Mouse (Mus musculus) brain, embryonic 14.5 days (tissue): ENCODE results near the gene Hmgn5.

Experiments used
- CTCF ChIP-seq: fragments of 200-500 bp; IDR thresholded peaks from 2 replicates; pipeline ENCODE4 v1.5.1; 2012; ENCODE audit warnings: inconsistent platforms, mild to moderate bottlenecking, moderate library complexity, borderline replicate concordance; ENCODE audit not compliant: insufficient read depth, insufficient read length; ENCODE audit errors: extremely low read depth
- POLR2A ChIP-seq: fragments of 200-500 bp; IDR thresholded peaks from 2 replicates; pipeline ENCODE4 v1.6.1; 2012; ENCODE audit warnings: mild to moderate bottlenecking, inconsistent platforms, borderline replicate concordance; ENCODE audit not compliant: poor library complexity, insufficient read depth, insufficient read length, severe bottlenecking; ENCODE audit errors: extremely low read depth

DNA sequence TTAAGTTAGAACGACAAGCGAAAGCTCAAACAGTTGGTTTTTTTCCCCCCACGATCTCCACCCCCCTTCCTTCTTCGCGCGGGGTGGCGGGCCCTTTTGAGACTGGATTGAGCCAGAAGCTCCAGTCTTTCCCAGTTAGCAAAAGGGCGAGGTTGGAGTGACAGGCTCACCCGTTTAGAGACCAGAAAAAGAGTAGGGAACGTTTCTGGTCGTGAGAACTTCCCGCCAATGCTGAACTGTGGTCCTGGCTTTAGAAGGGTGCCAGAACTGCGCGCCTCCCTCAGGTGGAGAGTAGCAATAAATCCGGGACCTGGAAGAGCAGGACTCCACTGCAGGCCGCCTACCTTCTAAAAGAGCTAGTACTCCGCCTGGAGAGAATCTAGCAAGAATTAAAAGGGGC is 482 bp upstream of the Hmgn5 start:
- no peak for TF ChIP-seq POLR2A
- TF ChIP-seq CTCF = peak; percentile 14; the same call in 1 of the 2 replicates
